Mouse (Mus musculus) MEL (cell line): ENCODE data around the gene Echdc3.

Source experiments
- CTCF ChIP-seq, 3 experiments: IDR thresholded peaks in 2 of 3; conservative IDR thresholded peaks in 1 of 3; 2 replicates each; pipeline ENCODE4 v1.5.1; 2011 to 2012; ENCODE audit warnings: low read length in 3 of 3, low read depth in 2 of 3, mild to moderate bottlenecking in 2 of 3, improper control_type of control experiment in 1 of 3, inconsistent platforms in 1 of 3, mixed read lengths in 1 of 3, moderate library complexity in 1 of 3; ENCODE audit not compliant: control insufficient read depth in 1 of 3, insufficient read depth in 1 of 3, poor library complexity in 1 of 3, severe bottlenecking in 1 of 3
- EP300 ChIP-seq, 2 experiments: IDR thresholded peaks; 2 replicates each; pipeline ENCODE4 v1.6.1; 2011; ENCODE audit warnings: improper control_type of control experiment in 2 of 2, low read length in 2 of 2, low read depth in 1 of 2, mild to moderate bottlenecking in 1 of 2
- POLR2AphosphoS2 ChIP-seq: IDR thresholded peaks from 2 replicates; pipeline ENCODE4 v1.6.1; 2011; ENCODE audit warnings: low read length, improper control_type of control experiment

DNA sequence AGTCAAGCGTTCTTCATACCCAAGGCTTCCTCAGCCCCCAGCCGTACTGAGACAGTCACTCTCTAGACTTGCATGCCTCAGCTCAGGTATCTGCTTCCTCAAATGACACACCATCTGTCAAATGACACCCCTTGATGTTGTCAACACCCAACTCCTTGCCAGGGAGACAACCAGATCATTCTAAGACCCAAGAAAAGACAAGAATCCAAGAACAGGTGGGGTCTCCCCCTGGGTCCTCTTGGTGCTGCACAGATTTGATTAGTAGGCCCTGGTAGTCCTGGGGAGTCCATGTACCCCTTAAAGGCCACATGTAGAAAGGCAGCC is 23.2 kb downstream of the Echdc3 start:
- TF ChIP-seq CTCF (IDR thresholded peaks at IDR 0.05 in 2 of 3, conservative IDR thresholded peaks at IDR 0.05 in 1 of 3; ENCODE audit: control insufficient read depth in 1 of 3, insufficient read depth in 1 of 3, low read depth in 2 of 3, low read length in 3 of 3, poor library complexity in 1 of 3, severe bottlenecking in 1 of 3), result no peak
- TF ChIP-seq POLR2AphosphoS2, result no peak
- TF ChIP-seq EP300 (IDR thresholded peaks at IDR 0.05; ENCODE audit: low read depth in 1 of 2, low read length in 2 of 2), result no peak
